13 mouse cellular contexts compared by ENCODE assay signal in genomic region chr17:83274101-83274500, GRCm38 (mm10). TPM values are rescaled to one million over a fixed set of nuclear protein-coding genes. Genes with fewer than 3 reads are reported as not detected.
DNase-seq lines count a peak whose midpoint lies in the region; ATAC-seq and TF ChIP-seq lines count a peak whose summit lies in the region.
"Had no signal": no experiment of that assay in that cellular context is flagged by ENCODE, and none has a peak within 500 bp of the region (broad histone marks: within the 10 kb centered on the region; RNA-seq: fewer than 3 reads in every experiment).

No protein-coding gene starts in this region.

- WGBS in heart, adult 2 months = 12% methylated on average over 4 of the region's 4 CpGs
- 15% methylated on average over 4 of the region's 4 CpGs for WGBS in lung, postnatal 0 days
- 31% methylated on average over 4 of the region's 4 CpGs for WGBS in kidney, embryonic 15.5 days
- 42% methylated on average over 4 of the region's 4 CpGs for WGBS in stomach, embryonic 15.5 days
- 51% methylated on average over 4 of the region's 4 CpGs for WGBS in midbrain, embryonic 16.5 days
- WGBS in midbrain, embryonic 14.5 days = 54% methylated on average over 4 of the region's 4 CpGs

- intact Hi-C loops in heart, adult 2 months (cut with DNase I) = loop anchor here (5.0 kb wide), 2 partner anchors 158 to 358 kb away; partner anchors contain the start of gene Kcng3

- no peaks in the 10 kb centered on the region for H3K9me3 ChIP-seq in lung, postnatal 0 days (ENCODE audit: low read length)
- no peaks in the 10 kb centered on the region for H3K9me3 ChIP-seq in kidney, embryonic 15.5 days (replicated peaks)
- H3K9me3 ChIP-seq in stomach, embryonic 15.5 days = no peaks in the 10 kb centered on the region
- H3K9me3 ChIP-seq in midbrain, embryonic 16.5 days (replicated peaks; ENCODE audit: control insufficient read depth, low read length, poor library complexity, severe bottlenecking) = no peaks in the 10 kb centered on the region
- no peaks in the 10 kb centered on the region for H3K9me3 ChIP-seq in midbrain, embryonic 14.5 days (ENCODE audit: control insufficient read depth, low read length)
- H3K9me3 ChIP-seq: midbrain, embryonic 10.5 days; neural tube, embryonic 13.5 days had no signal

- H3K4me1 ChIP-seq in heart, adult 2 months (ENCODE audit: control insufficient read depth, insufficient read depth, low read length) = peaks cover 14% of the 10 kb centered on the region
- peaks cover 20% of the 10 kb centered on the region for H3K4me1 ChIP-seq in lung, postnatal 0 days (ENCODE audit: insufficient read depth, low read depth, low read length)
- peaks cover 53% of the 10 kb centered on the region for H3K4me1 ChIP-seq in kidney, embryonic 15.5 days
- peaks cover 23% of the 10 kb centered on the region for H3K4me1 ChIP-seq in stomach, embryonic 15.5 days
- H3K4me1 ChIP-seq in midbrain, embryonic 16.5 days (ENCODE audit: control insufficient read depth, insufficient read depth, low read length) = peaks cover 10% of the 10 kb centered on the region
- 0 out of 2 replicates have a peak, but pooled peaks cover 9% of the 10 kb centered on the region for H3K4me1 ChIP-seq in midbrain, embryonic 14.5 days (ENCODE audit: control insufficient read depth, insufficient read depth, low read length)

- no peak for TF ChIP-seq EP300 in heart, adult 2 months (IDR thresholded peaks at IDR 0.05; ENCODE audit: insufficient read depth, low read depth, low read length)
- no peak for TF ChIP-seq EP300 in lung, postnatal 0 days (IDR thresholded peaks at IDR 0.05)

- peak in 1 of 2 experiments; percentile 35 for DNase-seq in heart, adult 2 months
- no peak for DNase-seq in heart, adult 8-10 months (ENCODE audit: low spot score)
- no peak for DNase-seq in lung, postnatal 0 days (ENCODE audit: low spot score)
- no peak for DNase-seq in lung, postnatal 14 days
- DNase-seq in midbrain, embryonic 14.5 days = no peak
- DNase-seq: cerebellum, postnatal 25 days; gastrocnemius, postnatal 36 days; right cerebral cortex, adult 18-20 months had no signal

- no peak for ATAC-seq in lung, postnatal 0 days
- ATAC-seq in kidney, embryonic 15.5 days (replicated peaks; ENCODE audit: low FRiP score) = no peak
- no peak for ATAC-seq in stomach, embryonic 15.5 days (ENCODE audit: insufficient read depth, low FRiP score, low read depth)
- ATAC-seq in midbrain, embryonic 16.5 days = no peak
- no peak for ATAC-seq in midbrain, embryonic 14.5 days (ENCODE audit: low FRiP score, low TSS enrichment)

- no peak overlapping the region for H3K4me3 ChIP-seq in heart, adult 2 months
- no peak overlapping the region for H3K4me3 ChIP-seq in lung, postnatal 0 days (ENCODE audit: low read depth, low read length)
- H3K4me3 ChIP-seq in kidney, embryonic 15.5 days (replicated peaks) = no peak overlapping the region
- H3K4me3 ChIP-seq in stomach, embryonic 15.5 days (replicated peaks) = no peak overlapping the region
- H3K4me3 ChIP-seq in midbrain, embryonic 16.5 days (ENCODE audit: low read depth, low read length) = no peak overlapping the region
- H3K4me3 ChIP-seq in midbrain, embryonic 14.5 days (replicated peaks; ENCODE audit: low read depth, low read length) = no peak overlapping the region
- H3K4me3 ChIP-seq: midbrain, embryonic 10.5 days; neural tube, embryonic 13.5 days had no signal

- H3K9ac ChIP-seq in heart, adult 2 months (ENCODE audit: low read depth, low read length) = no peak overlapping the region
- no peak overlapping the region for H3K9ac ChIP-seq in lung, postnatal 0 days (replicated peaks; ENCODE audit: low read depth)
- H3K9ac ChIP-seq in kidney, embryonic 15.5 days = no peak overlapping the region
- no peak overlapping the region for H3K9ac ChIP-seq in stomach, embryonic 15.5 days
- no peak overlapping the region for H3K9ac ChIP-seq in midbrain, embryonic 16.5 days (ENCODE audit: low read depth, low read length)
- no peak overlapping the region for H3K9ac ChIP-seq in midbrain, embryonic 14.5 days (replicated peaks; ENCODE audit: low read length)
- H3K9ac ChIP-seq: neural tube, embryonic 13.5 days had no signal

- no peaks in the 10 kb centered on the region for H3K27me3 ChIP-seq in heart, adult 2 months (ENCODE audit: control insufficient read depth, insufficient read depth, low read length)
- H3K27me3 ChIP-seq in lung, postnatal 0 days (replicated peaks; ENCODE audit: insufficient read depth, low read length) = no peaks in the 10 kb centered on the region
- peaks cover 5% of the 10 kb centered on the region; the same call in 1 of the 2 replicates for H3K27me3 ChIP-seq in kidney, embryonic 15.5 days
- H3K27me3 ChIP-seq in stomach, embryonic 15.5 days (replicated peaks) = no peaks in the 10 kb centered on the region
- no peaks in the 10 kb centered on the region; the same call in none of the 2 replicates for H3K27me3 ChIP-seq in midbrain, embryonic 16.5 days (ENCODE audit: control insufficient read depth, insufficient read depth, low read depth, low read length)
- H3K27me3 ChIP-seq in midbrain, embryonic 14.5 days (ENCODE audit: control insufficient read depth, insufficient read depth, low read length) = no peaks in the 10 kb centered on the region
- H3K27me3 ChIP-seq: neural tube, embryonic 13.5 days had no signal

- no peak for TF ChIP-seq CTCF in heart, adult 2 months (IDR thresholded peaks at IDR 0.05)
- no peak for TF ChIP-seq CTCF in lung, postnatal 0 days (IDR thresholded peaks at IDR 0.05)

- H3K27ac ChIP-seq in heart, adult 2 months = peak overlapping the region; percentile 48
- peak overlapping the region; percentile 38; the same call in 1 of the 2 replicates for H3K27ac ChIP-seq in lung, postnatal 0 days (ENCODE audit: low read length)
- peak overlapping the region; percentile 38 for H3K27ac ChIP-seq in kidney, embryonic 15.5 days
- H3K27ac ChIP-seq in stomach, embryonic 15.5 days = 0 out of 2 replicates have a peak overlapping the region, but pooled peaks have one; percentile 48
- H3K27ac ChIP-seq in midbrain, embryonic 16.5 days (ENCODE audit: low read length) = no peak overlapping the region
- no peak overlapping the region for H3K27ac ChIP-seq in midbrain, embryonic 14.5 days (replicated peaks; ENCODE audit: low read depth, low read length)
- H3K27ac ChIP-seq: midbrain, embryonic 10.5 days; neural tube, embryonic 13.5 days had no signal

- H3K36me3 ChIP-seq in heart, adult 2 months (ENCODE audit: control insufficient read depth, insufficient read depth, low read length) = peaks cover 2% of the 10 kb centered on the region
- no peaks in the 10 kb centered on the region for H3K36me3 ChIP-seq in lung, postnatal 0 days (ENCODE audit: insufficient read depth, low read length)
- no peaks in the 10 kb centered on the region for H3K36me3 ChIP-seq in kidney, embryonic 15.5 days
- no peaks in the 10 kb centered on the region for H3K36me3 ChIP-seq in stomach, embryonic 15.5 days
- H3K36me3 ChIP-seq in midbrain, embryonic 16.5 days (ENCODE audit: control insufficient read depth, insufficient read depth, low read length) = no peaks in the 10 kb centered on the region
- H3K36me3 ChIP-seq in midbrain, embryonic 14.5 days (ENCODE audit: control insufficient read depth, insufficient read depth, low read length) = no peaks in the 10 kb centered on the region
- H3K36me3 ChIP-seq: midbrain, embryonic 10.5 days; neural tube, embryonic 13.5 days had no signal

- no peaks in the 10 kb centered on the region for H3K79me2 ChIP-seq in heart, adult 2 months (replicated peaks; ENCODE audit: control insufficient read depth, insufficient read depth, low read length)

- no peak for TF ChIP-seq POLR2A in heart, adult 2 months (IDR thresholded peaks at IDR 0.05; ENCODE audit: insufficient read depth, low read depth, low read length)

- peak overlapping the region; percentile 14; the same call in 1 of the 2 replicates for H3K4me2 ChIP-seq in lung, postnatal 0 days (replicated peaks; ENCODE audit: low read depth, low read length)
- H3K4me2 ChIP-seq in kidney, embryonic 15.5 days = no peak overlapping the region
- no peak overlapping the region; the same call in 1 of the 2 replicates for H3K4me2 ChIP-seq in stomach, embryonic 15.5 days
- no peak overlapping the region for H3K4me2 ChIP-seq in midbrain, embryonic 16.5 days (ENCODE audit: low read length)
- H3K4me2 ChIP-seq in midbrain, embryonic 14.5 days (ENCODE audit: low read length) = no peak overlapping the region

RNA-seq across cellular contexts. Expression of gene Pkdcc, which starts 59.0 kb away (rescaled TPM):
- 10 to 100 TPM; 45.5 to 45.7 TPM for total RNA-seq in heart, adult 2 months (2021)
- 63.0 and 81.8 TPM in 2 replicates for polyA plus RNA-seq in heart, adult 2 months (2012; rRNA removed)
- 10 to 100 TPM; 46.4 to 59.2 (median 52.7) TPM for total RNA-seq in heart, adult 8-10 months (2022)
- polyA plus RNA-seq in lung, postnatal 0 days (2015; fragmentation: Nextera tagmentation; extraction: Ambion mirVana) = 3.6 and 3.9 TPM in 2 replicates
- polyA plus RNA-seq in kidney, embryonic 15.5 days (2015; fragmentation: Nextera tagmentation; extraction: Ambion mirVana) = 29.3 and 33.2 TPM in 2 replicates
- 24.6 and 29.7 TPM in 2 replicates for polyA plus RNA-seq in stomach, embryonic 15.5 days (2015; fragmentation: Nextera tagmentation; extraction: Ambion mirVana)
- 3.9 and 4.3 TPM in 2 replicates for polyA plus RNA-seq in midbrain, embryonic 16.5 days (2015; fragmentation: Nextera tagmentation; extraction: Ambion mirVana)
- 5.1 and 7.2 TPM in 2 replicates for polyA plus RNA-seq in midbrain, embryonic 14.5 days (2014; fragmentation: Nextera tagmentation; extraction: Ambion mirVana)

Comparison
In these comparisons a context has a peak if more than half of its experiments do, and no peak if none do; other contexts are left out.
1. H3K27ac ChIP-seq: peak in heart, adult 2 months (single experiment), lung, postnatal 0 days (single experiment), kidney, embryonic 15.5 days (single experiment) and stomach, embryonic 15.5 days (single experiment); none in midbrain, embryonic 16.5 days (single experiment) and midbrain, embryonic 14.5 days (single experiment).